Mouse (Mus musculus): Measurements from ENCODE around the gene Trmt61a. TPM values are rescaled to one million over a fixed set of nuclear protein-coding genes. Genes with fewer than 3 reads are reported as not detected.

The Trmt61a gene
- polyA plus RNA-seq, 1 experiment from 2014 or later = 8.8 TPM

Other genes starting within 250 kb of the Trmt61a start
- 7.4 and 12.0 TPM in 2 replicates for gene Tnfaip2, start 235.6 kb upstream of the Trmt61a start, polyA plus RNA-seq (2016; fragmentation: Nextera tagmentation; extraction: Ambion mirVana)
- 2.1 and 2.4 TPM in 2 replicates for gene Gm266, start 192.3 kb upstream of the Trmt61a start, polyA plus RNA-seq (2016; fragmentation: Nextera tagmentation; extraction: Ambion mirVana)
- gene Eif5, start 140.1 kb upstream of the Trmt61a start, polyA plus RNA-seq (2016; fragmentation: Nextera tagmentation; extraction: Ambion mirVana) = 510 TPM in 2 replicates
- gene Mark3, start 103.6 kb upstream of the Trmt61a start, polyA plus RNA-seq (2016; fragmentation: Nextera tagmentation; extraction: Ambion mirVana) = 51.0 and 53.7 TPM in 2 replicates
- 363 and 373 TPM in 2 replicates for gene Ckb, start 5.8 kb upstream of the Trmt61a start, polyA plus RNA-seq (2016; fragmentation: Nextera tagmentation; extraction: Ambion mirVana)
- 40.2 and 41.3 TPM in 2 replicates for gene Bag5, start 35.2 kb downstream of the Trmt61a start, polyA plus RNA-seq (2016; fragmentation: Nextera tagmentation; extraction: Ambion mirVana)
- 46.6 and 48.8 TPM in 2 replicates for gene Apopt1, start 35.2 kb downstream of the Trmt61a start, polyA plus RNA-seq (2016; fragmentation: Nextera tagmentation; extraction: Ambion mirVana)
- 113 and 117 TPM in 2 replicates for gene Klc1, start 80.7 kb downstream of the Trmt61a start, polyA plus RNA-seq (2016; fragmentation: Nextera tagmentation; extraction: Ambion mirVana)
- 6.1 and 8.1 TPM in 2 replicates for gene Xrcc3, start 135.8 kb downstream of the Trmt61a start, polyA plus RNA-seq (2016; fragmentation: Nextera tagmentation; extraction: Ambion mirVana)
- 70.6 and 71.9 TPM in 2 replicates for gene Zfyve21, start 136.1 kb downstream of the Trmt61a start, polyA plus RNA-seq (2016; fragmentation: Nextera tagmentation; extraction: Ambion mirVana)
- 17.9 and 19.8 TPM in 2 replicates for gene Ppp1r13b, start 230.0 kb downstream of the Trmt61a start, polyA plus RNA-seq (2016; fragmentation: Nextera tagmentation; extraction: Ambion mirVana)

Measured in heart, embryonic 12.5 days (tissue).